Mouse (Mus musculus) limb, embryonic 12.5 days (tissue): ENCODE results near the gene Cytip. TPM values are rescaled to one million over a fixed set of nuclear protein-coding genes. Genes with fewer than 3 reads are reported as not detected.
"Not testable (repeated sequence)": the region's sequence is repeated elsewhere in the genome, so short reads cannot be mapped to it uniquely, and the experiment has no call there.

Source experiments
- ATAC-seq: fragments of 200-750 bp; cut with Nextera tagmentation; 2 replicates; pipeline ENCODE4 v1.8.0; 2017; ENCODE audit warnings: low read depth, moderate TSS enrichment; ENCODE audit not compliant: insufficient number of reproducible peaks, insufficient read depth, low FRiP score, low TSS enrichment
- H3K27ac ChIP-seq: fragments of 300-500 bp; sonication (generic); 2 replicates; pipeline ENCODE4 v1.5.1; 2016; ENCODE audit warnings: mild to moderate bottlenecking, moderate library complexity
- H3K27me3 ChIP-seq: fragments of 300-500 bp; sonication (generic); 2 replicates; pipeline ENCODE4 v1.6.1; 2016; ENCODE audit warnings: mild to moderate bottlenecking, moderate library complexity
- H3K36me3 ChIP-seq: fragments of 300-500 bp; sonication (generic); 2 replicates; pipeline ENCODE4 v1.6.1; 2016; ENCODE audit warnings: mild to moderate bottlenecking, moderate library complexity
- H3K4me1 ChIP-seq: fragments of 300-500 bp; sonication (generic); replicated peaks from 2 replicates; pipeline ENCODE4 v1.6.1; 2016
- H3K4me2 ChIP-seq: fragments of 300-500 bp; sonication (generic); 2 replicates; pipeline ENCODE4 v1.6.1; 2016; ENCODE audit warnings: mild to moderate bottlenecking, moderate library complexity
- H3K4me3 ChIP-seq: fragments of 300-500 bp; sonication (generic); replicated peaks from 2 replicates; pipeline ENCODE4 v1.5.1; 2016; ENCODE audit warnings: mild to moderate bottlenecking
- H3K9ac ChIP-seq: fragments of 300-500 bp; sonication (generic); replicated peaks from 2 replicates; pipeline ENCODE4 v1.6.1; 2016; ENCODE audit warnings: mild to moderate bottlenecking, moderate library complexity
- H3K9me3 ChIP-seq: fragments of 300-500 bp; sonication (generic); 2 replicates; pipeline ENCODE4 v1.6.1; 2016; ENCODE audit warnings: mild to moderate bottlenecking, moderate library complexity
- WGBS: fragments of 180-500 bp; shearing (Covaris S2); methylation state at CpG from one replicate; pipeline ENCODE4 v1.1.7; 2016; 5-methylcytosine and 5-hydroxymethylcytosine counted together
- polyA plus RNA-seq: library from polyadenylated mRNA; unstranded; fragments of >200 nt; fragmentation: Nextera tagmentation; extraction: Ambion mirVana; gene quantifications from 2 replicates; pipeline ENCODE4 v1.2.1, GENCODE M21; 2016

The Cytip gene
- polyA plus RNA-seq, 1 experiment from 2014 or later = 0.68 TPM

- 84% methylated on average over 7 of the region's 7 CpGs for WGBS
- no peak for ATAC-seq
Measured at GRCm38 (mm10) chr2:58153742-58154141, 41.6 kb downstream of the Cytip start.

GRCm38 (mm10) chr2:58149983-58150405 lies 45.3 kb downstream of the Cytip start:
- WGBS = 87% methylated on average over 7 of the region's 7 CpGs
- no peak overlapping the region for H3K4me3 ChIP-seq
- H3K4me2 ChIP-seq = no peak overlapping the region
- no peak overlapping the region for H3K9ac ChIP-seq
- no peaks in the 10 kb centered on the region for H3K4me1 ChIP-seq
- ATAC-seq = no peak
- no peaks in the 10 kb centered on the region for H3K36me3 ChIP-seq
- no peaks in the 10 kb centered on the region for H3K27me3 ChIP-seq
- no peak overlapping the region for H3K27ac ChIP-seq
- H3K9me3 ChIP-seq = no peaks in the 10 kb centered on the region

More at GRCm38 (mm10) chr2:58153742-58154141, 41.6 kb downstream of the Cytip start:
- H3K27me3 ChIP-seq = no peaks in the 10 kb centered on the region
- no peaks in the 10 kb centered on the region for H3K36me3 ChIP-seq
- no peak overlapping the region for H3K4me3 ChIP-seq
- H3K9me3 ChIP-seq = no peaks in the 10 kb centered on the region
- H3K9ac ChIP-seq = no peak overlapping the region
- 0 out of 2 replicates have a peak, but pooled peaks cover 3% of the 10 kb centered on the region for H3K4me1 ChIP-seq
- H3K27ac ChIP-seq = no peak overlapping the region
- H3K4me2 ChIP-seq = no peak overlapping the region

- ATAC-seq = no peak
- no peak overlapping the region for H3K4me3 ChIP-seq
- no peaks in the 10 kb centered on the region for H3K4me1 ChIP-seq
- H3K9ac ChIP-seq = no peak overlapping the region
- H3K27ac ChIP-seq = no peak overlapping the region
- 91% methylated on average over 5 of the region's 5 CpGs for WGBS
- H3K27me3 ChIP-seq = no peaks in the 10 kb centered on the region
- H3K36me3 ChIP-seq = no peaks in the 10 kb centered on the region
- H3K4me2 ChIP-seq = no peak overlapping the region
- H3K9me3 ChIP-seq = no peaks in the 10 kb centered on the region
Measured at GRCm38 (mm10) chr2:58146572-58146971, 48.8 kb downstream of the Cytip start.

- Histone ChIP-seq H3K4me2 (no peak overlapping the region), H3K9ac (no peak overlapping the region), H3K27ac (no peak overlapping the region), H3K9me3 (no peaks in the 10 kb centered on the region), H3K36me3 (no peaks in the 10 kb centered on the region), H3K27me3 (no peaks in the 10 kb centered on the region), H3K4me1 (0 out of 2 replicates have a peak, but pooled peaks cover under 1% of the 10 kb centered on the region), H3K4me3 (no peak overlapping the region)
- 86% methylated on average over 1 of the region's 1 CpGs for WGBS
- no peak for ATAC-seq
Measured at GRCm38 (mm10) chr2:58140531-58140930, 54.8 kb downstream of the Cytip start.

GRCm38 (mm10) chr2:58138611-58139010 lies 56.7 kb downstream of the Cytip start:
- H3K36me3 ChIP-seq = no peaks in the 10 kb centered on the region
- no peaks in the 10 kb centered on the region for H3K9me3 ChIP-seq
- no peak overlapping the region for H3K9ac ChIP-seq
- no peak for ATAC-seq
- H3K4me2 ChIP-seq = no peak overlapping the region
- H3K27ac ChIP-seq = no peak overlapping the region
- H3K4me3 ChIP-seq = no peak overlapping the region
- 89% methylated on average over 5 of the region's 5 CpGs for WGBS
- peaks cover 7% of the 10 kb centered on the region; the same call in 1 of the 2 replicates for H3K4me1 ChIP-seq
- H3K27me3 ChIP-seq = no peaks in the 10 kb centered on the region

- Histone ChIP-seq H3K9me3 (no peaks in the 10 kb centered on the region), H3K27ac (no peak overlapping the region), H3K4me2 (no peak overlapping the region), H3K4me3 (no peak overlapping the region), H3K36me3 (no peaks in the 10 kb centered on the region), H3K27me3 (no peaks in the 10 kb centered on the region), H3K9ac (no peak overlapping the region), H3K4me1 (peaks cover 7% of the 10 kb centered on the region; the same call in 1 of the 2 replicates)
- no peak for ATAC-seq
- WGBS = 84% methylated on average over 7 of the region's 7 CpGs
Measured at GRCm38 (mm10) chr2:58137676-58138075, 57.7 kb downstream of the Cytip start.

GRCm38 (mm10) chr2:58136526-58136925 lies 58.8 kb downstream of the Cytip start:
- Histone ChIP-seq H3K36me3 (no peaks in the 10 kb centered on the region), H3K9ac (no peak overlapping the region), H3K4me1 (peaks cover 7% of the 10 kb centered on the region; the same call in 1 of the 2 replicates), H3K4me2 (no peak overlapping the region), H3K4me3 (no peak overlapping the region), H3K27ac (no peak overlapping the region), H3K27me3 (no peaks in the 10 kb centered on the region), H3K9me3 (no peaks in the 10 kb centered on the region)
- WGBS = 93% methylated on average over 4 of the region's 4 CpGs
- ATAC-seq = no peak

- H3K9me3 ChIP-seq = no peaks in the 10 kb centered on the region
- H3K27me3 ChIP-seq = no peaks in the 10 kb centered on the region
- no peak overlapping the region for H3K4me3 ChIP-seq
- ATAC-seq = no peak; the same call in 1 of the 2 replicates
- no peaks in the 10 kb centered on the region for H3K36me3 ChIP-seq
- no peak overlapping the region for H3K9ac ChIP-seq
- no peak overlapping the region for H3K4me2 ChIP-seq
- 47% methylated on average over 2 of the region's 2 CpGs for WGBS
- H3K27ac ChIP-seq = 0 out of 2 replicates have a peak overlapping the region, but pooled peaks have one; percentile 35
- peaks cover 7% of the 10 kb centered on the region; the same call in 1 of the 2 replicates for H3K4me1 ChIP-seq
Measured at GRCm38 (mm10) chr2:58135061-58135463, 60.3 kb downstream of the Cytip start.

- Histone ChIP-seq H3K9me3 (no peaks in the 10 kb centered on the region), H3K27ac (no peak overlapping the region), H3K27me3 (no peaks in the 10 kb centered on the region), H3K9ac (no peak overlapping the region), H3K4me2 (no peak overlapping the region), H3K4me3 (no peak overlapping the region), H3K4me1 (peaks cover 7% of the 10 kb centered on the region; the same call in 1 of the 2 replicates), H3K36me3 (no peaks in the 10 kb centered on the region)
- 80% methylated on average over 2 of the region's 2 CpGs for WGBS
- no peak for ATAC-seq
Measured at GRCm38 (mm10) chr2:58132597-58132996, 62.7 kb downstream of the Cytip start.

GRCm38 (mm10) chr2:58129903-58130302 lies 65.4 kb downstream of the Cytip start:
- H3K36me3 ChIP-seq = no peaks in the 10 kb centered on the region
- H3K27me3 ChIP-seq = no peaks in the 10 kb centered on the region
- H3K9me3 ChIP-seq = no peaks in the 10 kb centered on the region
- no peak for ATAC-seq
- H3K27ac ChIP-seq = no peak overlapping the region
- peaks cover under 1% of the 10 kb centered on the region; the same call in 1 of the 2 replicates for H3K4me1 ChIP-seq
- 81% methylated on average over 5 of the region's 5 CpGs for WGBS
- no peak overlapping the region for H3K9ac ChIP-seq
- H3K4me3 ChIP-seq = no peak overlapping the region
- no peak overlapping the region for H3K4me2 ChIP-seq

- Histone ChIP-seq H3K4me2 (no peak overlapping the region), H3K4me1 (no peaks in the 10 kb centered on the region), H3K9me3 (no peaks in the 10 kb centered on the region), H3K36me3 (no peaks in the 10 kb centered on the region), H3K27me3 (no peaks in the 10 kb centered on the region), H3K9ac (no peak overlapping the region), H3K27ac (no peak overlapping the region), H3K4me3 (no peak overlapping the region)
- ATAC-seq = no peak
- WGBS = 82% methylated on average over 4 of the region's 4 CpGs
Measured at GRCm38 (mm10) chr2:58111105-58111504, 84.2 kb downstream of the Cytip start.

- not testable (repeated sequence) for H3K4me1 ChIP-seq, ATAC-seq, H3K36me3 ChIP-seq, H3K9me3 ChIP-seq, H3K4me3 ChIP-seq, H3K27ac ChIP-seq, H3K9ac ChIP-seq, H3K4me2 ChIP-seq, H3K27me3 ChIP-seq
- 88% methylated on average over 16 of the region's 16 CpGs for WGBS
Measured at GRCm38 (mm10) chr2:58107887-58108286, 87.4 kb downstream of the Cytip start.
